Mouse (Mus musculus): Measurements from ENCODE around the gene Nemp1. TPM values are rescaled to one million over a fixed set of nuclear protein-coding genes. Genes with fewer than 3 reads are reported as not detected.

Gene Nemp1
- polyA plus RNA-seq, 1 experiment, result not detected

GRCm38 (mm10) chr10:127724178-127724577 is 57.5 kb downstream of the Nemp1 start, which contains the start of gene Tac2:
Gene Tac2, plus strand, starts transcription at chr10:127724478.
- no peak within 1 kb of the TSS for H3K27ac ChIP-seq (ENCODE audit: insufficient read depth, low read depth, low read length)
- peaks cover 36% of the 10 kb centered on the region for H3K4me1 ChIP-seq (ENCODE audit: control insufficient read depth, insufficient read depth, low read length)
- WGBS, result 89% methylated on average over 3 of the region's 3 CpGs
- no peak within 1 kb of the TSS for H3K4me3 ChIP-seq (ENCODE audit: insufficient read depth, low read depth, low read length)
- TF ChIP-seq CTCF (IDR thresholded peaks at IDR 0.05; ENCODE audit: insufficient read depth, low read depth, low read length) (no peak), POLR2A (IDR thresholded peaks at IDR 0.05; ENCODE audit: insufficient read depth, low read depth, low read length) (no peak)

DNA sequence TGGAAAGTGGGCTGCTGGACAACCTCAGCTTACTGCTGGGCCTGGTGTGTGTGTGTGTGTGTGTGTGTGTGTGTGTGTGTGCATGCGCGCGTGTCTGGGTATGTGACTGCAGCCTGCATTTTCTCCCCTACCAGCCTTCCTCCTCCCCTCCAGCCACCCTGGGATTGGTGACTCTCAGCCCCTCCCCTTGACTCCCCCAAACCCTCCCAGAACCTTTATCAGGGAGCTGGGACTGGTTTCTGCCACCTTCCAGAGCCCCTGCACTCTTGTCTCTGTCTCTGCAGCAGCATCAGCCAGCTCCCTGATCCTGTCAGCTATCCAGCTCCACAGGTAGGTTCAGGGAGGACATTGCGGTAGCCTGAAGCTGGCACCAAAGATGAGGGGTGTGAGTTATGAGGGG is 58.4 kb downstream of the Nemp1 start:
- no peak overlapping the region for H3K4me3 ChIP-seq (ENCODE audit: insufficient read depth, low read depth, low read length)
- H3K27ac ChIP-seq (ENCODE audit: insufficient read depth, low read depth, low read length), result no peak overlapping the region
- peaks cover 34% of the 10 kb centered on the region for H3K4me1 ChIP-seq (ENCODE audit: control insufficient read depth, insufficient read depth, low read length)
- TF ChIP-seq POLR2A (IDR thresholded peaks at IDR 0.05; ENCODE audit: insufficient read depth, low read depth, low read length) (no peak), CTCF (IDR thresholded peaks at IDR 0.05; ENCODE audit: insufficient read depth, low read depth, low read length) (no peak)
- WGBS, result 97% methylated on average over 4 of the region's 4 CpGs

DNA sequence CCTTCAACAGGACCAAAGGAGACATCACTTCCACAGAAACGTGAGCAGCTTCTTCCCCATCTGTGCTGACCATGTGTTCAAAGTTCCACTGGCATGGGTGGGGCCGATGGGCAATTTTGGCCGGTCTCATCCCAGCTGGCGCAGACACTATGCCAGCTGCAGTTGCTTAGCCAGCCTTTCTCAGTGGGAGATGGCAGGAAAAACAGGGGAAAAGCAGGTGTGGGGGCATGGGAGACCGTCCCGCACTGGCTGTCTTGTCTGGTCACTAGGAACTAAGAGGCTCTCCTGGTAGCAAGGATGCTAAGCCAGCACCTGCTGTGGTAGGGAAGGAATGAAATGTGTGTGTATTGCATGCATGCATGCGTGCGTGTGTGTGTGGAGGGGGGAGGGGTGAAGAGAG is 61.7 kb downstream of the Nemp1 start:
- Histone ChIP-seq H3K4me1 (ENCODE audit: control insufficient read depth, insufficient read depth, low read length) (peaks cover 18% of the 10 kb centered on the region), H3K4me3 (ENCODE audit: insufficient read depth, low read depth, low read length) (no peak overlapping the region), H3K27ac (ENCODE audit: insufficient read depth, low read depth, low read length) (no peak overlapping the region)
- no peak for TF ChIP-seq POLR2A (IDR thresholded peaks at IDR 0.05; ENCODE audit: insufficient read depth, low read depth, low read length)
- no peak for TF ChIP-seq CTCF (IDR thresholded peaks at IDR 0.05; ENCODE audit: insufficient read depth, low read depth, low read length)
- 49% methylated on average over 8 of the region's 8 CpGs for WGBS

- Histone ChIP-seq H3K4me1 (ENCODE audit: control insufficient read depth, insufficient read depth, low read length) (peaks cover 18% of the 10 kb centered on the region), H3K27ac (ENCODE audit: insufficient read depth, low read depth, low read length) (no peak overlapping the region), H3K4me3 (ENCODE audit: insufficient read depth, low read depth, low read length) (no peak overlapping the region)
- 25% methylated on average over 11 of the region's 11 CpGs for WGBS
- no peak for TF ChIP-seq CTCF (IDR thresholded peaks at IDR 0.05; ENCODE audit: insufficient read depth, low read depth, low read length)
- TF ChIP-seq POLR2A (IDR thresholded peaks at IDR 0.05; ENCODE audit: insufficient read depth, low read depth, low read length), result no peak
These were observed 63.7 kb downstream of the Nemp1 start for GRCm38 (mm10) chr10:127730285-127730932.

DNA sequence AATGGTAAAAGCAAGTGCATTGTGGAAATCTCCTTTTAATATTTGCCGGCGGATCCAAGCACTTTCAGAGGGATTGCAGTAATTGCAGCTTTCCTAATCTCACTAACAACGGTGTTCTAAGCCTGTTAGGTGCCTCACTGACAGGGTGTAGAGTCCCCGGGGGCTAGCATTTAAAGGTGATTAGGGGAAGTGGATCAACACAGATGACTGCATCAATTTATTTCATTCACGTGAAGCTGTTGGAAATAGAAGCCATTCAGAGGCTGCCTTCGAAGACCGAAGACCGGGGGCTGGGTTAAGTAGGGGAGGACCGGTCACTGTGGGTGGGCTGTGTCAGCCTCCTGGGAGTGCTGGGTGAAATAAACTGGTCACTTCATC is 64.2 kb downstream of the Nemp1 start:
- WGBS, result 12% methylated on average over 9 of the region's 9 CpGs
- H3K27ac ChIP-seq (ENCODE audit: insufficient read depth, low read depth, low read length), result no peak overlapping the region
- no peak for TF ChIP-seq POLR2A (IDR thresholded peaks at IDR 0.05; ENCODE audit: insufficient read depth, low read depth, low read length)
- TF ChIP-seq CTCF (IDR thresholded peaks at IDR 0.05; ENCODE audit: insufficient read depth, low read depth, low read length), result no peak
- no peak overlapping the region for H3K4me3 ChIP-seq (ENCODE audit: insufficient read depth, low read depth, low read length)
- peaks cover 18% of the 10 kb centered on the region for H3K4me1 ChIP-seq (ENCODE audit: control insufficient read depth, insufficient read depth, low read length)

DNA sequence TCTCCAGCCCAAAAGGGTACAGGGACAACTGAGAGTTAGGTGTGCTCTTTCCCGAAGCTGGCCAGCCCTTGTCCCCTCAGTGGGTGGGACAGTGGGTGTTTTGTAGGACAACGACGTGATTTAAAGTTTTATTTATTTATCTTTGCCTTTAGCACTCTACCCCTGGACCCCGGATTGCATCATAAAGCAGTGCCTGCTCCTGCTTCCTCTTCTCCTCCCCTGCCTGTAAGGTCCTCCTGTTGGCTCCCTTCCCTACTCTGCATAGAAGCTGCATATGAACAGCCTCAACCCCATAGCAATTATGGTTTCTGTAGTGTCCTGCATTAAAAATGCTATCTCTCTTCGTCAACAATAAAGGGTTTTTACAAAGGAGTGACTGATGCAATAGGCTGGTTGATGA is 64.7 kb downstream of the Nemp1 start:
- TF ChIP-seq CTCF (IDR thresholded peaks at IDR 0.05; ENCODE audit: insufficient read depth, low read depth, low read length) (no peak), POLR2A (IDR thresholded peaks at IDR 0.05; ENCODE audit: insufficient read depth, low read depth, low read length) (no peak)
- H3K27ac ChIP-seq (ENCODE audit: insufficient read depth, low read depth, low read length), result no peak overlapping the region
- WGBS, result 39% methylated on average over 5 of the region's 5 CpGs
- peaks cover 18% of the 10 kb centered on the region for H3K4me1 ChIP-seq (ENCODE audit: control insufficient read depth, insufficient read depth, low read length)
- no peak overlapping the region for H3K4me3 ChIP-seq (ENCODE audit: insufficient read depth, low read depth, low read length)

DNA sequence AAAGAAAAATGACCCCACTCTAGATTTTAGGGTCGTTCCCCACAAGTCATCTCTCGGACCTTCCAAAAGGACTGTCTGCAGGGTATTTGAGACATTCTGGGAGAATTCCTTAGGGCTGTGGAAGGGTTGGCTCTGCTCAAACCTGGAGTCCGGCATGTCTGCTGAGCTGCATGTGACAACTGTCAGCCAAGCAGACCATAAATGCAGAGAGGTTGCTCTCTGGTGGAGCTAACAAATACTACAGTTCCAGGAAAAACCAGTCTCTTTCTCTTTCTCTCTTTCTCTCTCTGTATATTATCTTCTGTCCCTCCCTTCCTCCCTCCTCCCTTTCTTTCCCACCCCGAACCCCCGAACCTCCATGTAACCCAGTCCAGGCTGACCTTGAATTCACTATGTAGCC is 67.7 kb downstream of the Nemp1 start:
- Histone ChIP-seq H3K4me3 (ENCODE audit: insufficient read depth, low read depth, low read length) (no peak overlapping the region), H3K27ac (ENCODE audit: insufficient read depth, low read depth, low read length) (no peak overlapping the region), H3K4me1 (ENCODE audit: control insufficient read depth, insufficient read depth, low read length) (peaks cover 13% of the 10 kb centered on the region)
- 49% methylated on average over 5 of the region's 5 CpGs for WGBS
- TF ChIP-seq POLR2A (IDR thresholded peaks at IDR 0.05; ENCODE audit: insufficient read depth, low read depth, low read length) (no peak), CTCF (IDR thresholded peaks at IDR 0.05; ENCODE audit: insufficient read depth, low read depth, low read length) (no peak)

GRCm38 (mm10) chr10:127736266-127736665 is 69.6 kb downstream of the Nemp1 start:
- TF ChIP-seq CTCF (IDR thresholded peaks at IDR 0.05; ENCODE audit: insufficient read depth, low read depth, low read length) (no peak), POLR2A (IDR thresholded peaks at IDR 0.05; ENCODE audit: insufficient read depth, low read depth, low read length) (no peak)
- WGBS, result 91% methylated on average over 2 of the region's 2 CpGs
- Histone ChIP-seq H3K4me3 (ENCODE audit: insufficient read depth, low read depth, low read length) (no peak overlapping the region), H3K27ac (ENCODE audit: insufficient read depth, low read depth, low read length) (no peak overlapping the region), H3K4me1 (ENCODE audit: control insufficient read depth, insufficient read depth, low read length) (peaks cover 9% of the 10 kb centered on the region)

DNA sequence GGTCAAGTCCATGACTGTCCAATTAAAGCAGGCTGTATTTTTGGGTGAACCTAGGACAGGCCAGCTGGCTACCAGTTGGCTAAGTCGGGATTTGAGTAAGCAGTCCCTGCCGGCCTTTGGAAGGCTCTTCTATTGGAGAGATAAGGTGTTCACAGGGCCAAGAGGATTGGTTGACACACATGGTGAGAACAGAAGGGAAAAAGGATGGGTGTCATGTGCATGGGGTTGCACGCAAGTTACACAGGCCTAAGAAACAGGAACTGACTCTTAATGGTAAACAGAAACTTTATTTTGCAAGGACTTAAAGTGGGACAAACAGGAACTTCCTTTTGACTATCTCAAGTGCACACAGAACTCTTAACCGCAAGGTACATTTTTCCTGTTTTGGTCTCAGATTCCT is 70.2 kb downstream of the Nemp1 start:
- Histone ChIP-seq H3K27ac (ENCODE audit: insufficient read depth, low read depth, low read length) (no peak overlapping the region), H3K4me1 (ENCODE audit: control insufficient read depth, insufficient read depth, low read length) (peaks cover 7% of the 10 kb centered on the region), H3K4me3 (ENCODE audit: insufficient read depth, low read depth, low read length) (no peak overlapping the region)
- TF ChIP-seq POLR2A (IDR thresholded peaks at IDR 0.05; ENCODE audit: insufficient read depth, low read depth, low read length) (no peak), CTCF (IDR thresholded peaks at IDR 0.05; ENCODE audit: insufficient read depth, low read depth, low read length) (no peak)
- WGBS, result 86% methylated on average over 4 of the region's 4 CpGs

All from olfactory bulb, adult 2 months (tissue).